Mouse (Mus musculus) ovary, adult 18-20 months (tissue): Measurements from ENCODE around the gene Rftn2.
A peak's percentile ranks its signal among the peaks of the same experiment; 100 is the strongest.

Experiments used
- DNase-seq: peaks from one replicate; pipeline ENCODE4 v3.0.0; 2022; ENCODE audit warnings: low spot score, mixed read lengths

Gene Rftn2

GRCm38 (mm10) chr1:55226011-55226857 lies at the start of gene Rftn2:
Rftn2 (minus strand) TSS chr1:55226782.
- no peak for DNase-seq

- DNase-seq = no peak
Measured at GRCm38 (mm10) chr1:55265447-55265846, 38.9 kb upstream of the Rftn2 start.

- DNase-seq = no peak
Measured at GRCm38 (mm10) chr1:55264385-55264784, 37.8 kb upstream of the Rftn2 start.

DNA sequence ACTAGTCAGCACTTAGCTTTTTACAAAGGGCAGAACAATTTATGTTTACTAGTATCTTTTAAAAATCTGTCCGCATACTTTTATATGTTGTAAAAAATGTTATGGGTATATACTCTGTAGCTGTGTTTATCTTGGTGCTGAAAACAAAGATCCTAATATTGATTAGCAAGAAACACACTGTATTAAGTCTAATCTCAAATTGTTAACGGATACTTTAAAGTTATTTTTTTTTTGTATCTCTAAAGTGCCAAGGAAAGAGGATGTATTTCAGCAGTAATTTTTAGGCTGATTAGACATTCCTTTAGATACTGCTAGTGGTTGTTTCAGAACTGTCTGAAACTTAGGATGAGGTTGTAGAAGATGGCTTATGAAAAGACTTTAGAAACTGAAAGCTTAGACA lies 19.8 kb upstream of the Rftn2 start:
- no peak for DNase-seq

DNA sequence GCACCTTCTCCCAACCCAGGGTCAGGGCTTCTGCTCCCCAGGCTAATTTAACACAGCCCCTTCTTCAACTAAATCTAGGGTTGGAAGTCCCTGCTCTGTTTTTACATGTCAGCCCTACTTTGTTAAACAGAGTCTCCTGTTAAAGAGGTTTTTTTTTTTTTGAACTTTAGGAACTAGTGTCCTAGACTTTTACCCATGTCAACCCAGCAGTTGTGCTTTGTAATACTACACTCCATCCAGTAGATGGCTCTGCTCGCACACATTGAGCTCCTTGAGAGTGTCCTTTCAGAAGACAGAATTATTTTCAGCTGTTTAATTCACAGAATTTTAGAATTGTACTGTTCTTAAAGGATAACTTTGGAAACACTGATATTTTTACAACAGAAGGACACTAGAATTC lies 12.7 kb upstream of the Rftn2 start:
- DNase-seq = no peak

- DNase-seq = no peak
Measured at GRCm38 (mm10) chr1:55238496-55238895, 11.9 kb upstream of the Rftn2 start.

- DNase-seq = no peak
Measured at GRCm38 (mm10) chr1:55237643-55238161, 11.1 kb upstream of the Rftn2 start.

DNA sequence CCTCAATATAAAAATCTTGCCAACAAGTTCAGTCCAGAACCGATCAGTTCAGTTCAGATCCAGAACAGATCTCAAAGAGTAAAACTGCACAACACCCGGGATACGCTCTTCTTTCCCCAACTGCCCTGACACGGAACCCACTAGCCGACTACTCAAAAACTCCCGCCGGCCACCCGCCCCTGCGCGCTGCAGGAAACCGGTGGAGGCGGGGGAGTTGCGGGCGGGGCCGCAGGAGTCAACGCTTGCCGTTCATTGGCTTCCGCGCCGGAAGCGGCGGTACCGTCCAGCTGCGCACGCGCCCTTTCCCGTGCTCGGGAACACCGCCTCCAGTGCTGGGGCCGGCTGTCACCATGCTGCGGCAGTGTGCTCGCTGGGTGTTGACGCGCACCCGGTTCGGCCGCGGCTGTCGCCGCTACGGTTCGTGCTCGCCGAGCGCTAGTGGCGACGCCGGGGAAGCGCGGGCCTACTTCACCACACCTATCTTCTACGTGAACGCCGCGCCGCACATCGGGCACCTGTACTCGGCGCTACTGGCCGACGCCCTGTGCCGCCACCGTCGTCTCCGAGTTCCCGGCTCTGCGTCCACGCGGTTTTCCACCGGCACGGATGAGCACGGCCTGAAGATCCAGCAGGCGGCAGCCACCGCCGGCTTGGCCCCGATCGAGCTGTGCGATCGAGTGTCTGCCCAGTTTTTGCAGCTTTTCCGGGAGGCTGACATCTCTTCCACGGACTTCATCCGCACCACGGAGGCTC lies 10.5 kb upstream of the Rftn2 start, which contains the start of gene Mars2:
Mars2 (plus strand) TSS at position 288 of the 753 bp plus-strand sequence.
- peak; percentile 91 for DNase-seq

GRCm38 (mm10) chr1:55236487-55236886 lies 9.9 kb upstream of the Rftn2 start:
- DNase-seq = no peak

DNA sequence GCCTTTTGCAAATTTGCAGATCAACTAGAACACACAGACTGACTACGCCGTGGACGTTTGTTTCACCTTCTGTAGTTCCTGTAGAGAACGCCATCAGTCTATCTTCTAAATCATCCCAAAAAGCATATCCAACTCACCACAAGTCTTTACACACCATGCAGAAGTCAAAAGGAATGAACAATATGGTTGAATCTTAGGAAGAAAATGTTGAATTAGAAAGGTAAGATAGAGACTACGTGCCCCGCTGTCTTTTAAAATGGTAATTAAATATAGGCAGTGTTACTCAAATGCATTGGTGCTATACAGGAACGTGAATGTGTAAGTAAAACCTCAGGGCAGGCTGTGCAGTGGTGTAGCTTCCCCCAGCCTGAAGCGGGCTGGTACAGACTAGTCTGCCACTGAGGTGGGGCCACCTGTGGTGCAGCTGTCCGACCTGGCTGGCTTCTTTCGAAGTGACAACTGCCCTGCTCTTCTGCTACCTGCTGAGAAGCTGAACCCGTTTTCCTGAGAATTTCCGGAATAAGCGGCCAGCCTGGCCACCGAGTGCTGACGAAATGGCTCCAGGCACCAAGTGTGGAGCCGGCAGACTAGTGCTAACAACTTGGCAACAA lies 8.4 kb upstream of the Rftn2 start:
- no peak for DNase-seq

DNA sequence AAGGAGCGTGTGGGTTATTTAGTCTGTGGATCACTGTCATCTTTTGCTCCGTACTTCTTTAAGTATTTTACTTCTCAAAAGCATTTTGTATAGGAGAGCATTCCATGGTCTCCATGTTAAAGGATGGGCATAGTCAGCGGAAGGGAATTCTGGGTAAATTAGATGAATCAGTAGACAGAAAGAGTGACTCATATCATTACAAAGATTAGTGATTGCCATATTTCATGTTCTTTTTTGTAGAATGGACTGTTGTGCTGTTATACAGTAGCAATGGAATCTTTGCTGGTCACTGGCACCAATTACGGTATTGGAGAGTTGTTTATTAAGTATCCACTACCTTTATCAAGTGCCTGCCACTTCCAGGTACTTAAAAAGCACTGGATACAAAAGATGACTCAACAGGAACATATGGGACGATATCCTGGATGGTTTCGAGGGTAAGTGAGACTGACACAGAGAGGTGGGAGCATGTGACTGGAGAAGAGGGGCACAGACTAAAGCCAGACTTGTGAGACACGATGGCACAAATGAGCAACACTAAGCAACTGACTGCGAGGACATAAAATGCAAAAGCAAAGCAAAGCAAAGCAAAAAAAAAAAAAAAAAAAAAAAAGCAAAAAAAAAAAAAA lies 1.8 kb upstream of the Rftn2 start:
- DNase-seq = no peak

DNA sequence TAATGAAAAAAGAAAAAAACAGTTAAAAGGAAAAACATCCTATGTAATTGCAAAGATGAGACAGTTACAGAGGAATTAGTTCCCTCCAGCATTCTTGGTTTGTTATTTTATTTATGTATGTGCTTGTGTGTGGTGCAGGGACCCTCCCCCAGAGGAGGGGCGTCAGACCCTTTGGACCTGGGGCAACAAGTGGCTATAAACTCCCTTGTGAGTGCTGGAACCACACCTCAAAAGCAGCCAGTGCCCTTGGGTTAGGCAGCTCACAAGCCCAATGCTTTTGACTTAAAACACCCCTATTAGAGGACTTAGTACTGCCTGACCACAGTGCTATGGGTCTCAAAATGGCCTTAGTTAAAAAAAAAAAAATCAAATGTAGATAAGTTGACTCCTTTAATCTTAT lies 794 bp upstream of the Rftn2 start:
- DNase-seq = no peak

DNA sequence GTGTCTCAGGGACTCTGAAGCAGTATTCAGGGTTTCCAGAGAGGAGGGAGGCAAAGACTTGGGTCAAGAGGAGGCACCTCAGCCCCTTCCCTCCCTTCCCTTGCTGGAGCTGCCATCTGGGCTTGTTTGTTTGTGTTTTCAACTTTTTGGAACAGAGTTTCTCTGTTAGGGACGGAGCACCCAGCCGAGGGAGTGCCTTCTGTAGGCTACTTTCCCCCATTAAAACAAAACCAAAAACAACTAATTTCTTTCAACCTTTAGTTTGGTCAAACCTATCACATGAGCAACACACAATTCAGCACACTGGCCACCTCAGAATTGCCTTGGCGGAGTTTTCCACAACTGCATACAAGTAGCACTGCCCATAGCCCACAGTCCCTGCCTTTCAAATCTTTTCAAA lies 1.2 kb downstream of the Rftn2 start:
- DNase-seq = no peak

- DNase-seq = no peak
Measured at GRCm38 (mm10) chr1:55224111-55224510, 2.5 kb downstream of the Rftn2 start.

GRCm38 (mm10) chr1:55223026-55223425 lies 3.6 kb downstream of the Rftn2 start:
- no peak for DNase-seq

DNA sequence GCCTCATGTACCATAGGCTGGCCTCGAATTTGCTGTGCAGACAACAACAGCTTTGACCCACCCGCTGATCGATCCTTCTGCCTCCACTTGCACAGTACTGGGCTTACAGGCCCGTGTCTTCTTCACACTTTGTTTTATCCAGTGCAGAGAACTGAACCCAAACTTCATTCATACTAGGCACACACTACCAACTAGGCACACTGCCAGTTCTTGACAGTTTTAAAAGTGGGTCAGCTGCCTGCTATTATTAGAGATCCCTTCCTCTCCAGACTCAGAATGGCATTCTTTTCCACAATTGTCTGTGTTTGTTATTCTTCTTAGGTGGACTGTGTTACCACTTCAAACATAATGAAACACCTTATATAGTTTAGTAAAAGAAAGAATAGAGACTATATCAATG lies 5.2 kb downstream of the Rftn2 start:
- DNase-seq = no peak

GRCm38 (mm10) chr1:55217191-55217590 lies 9.4 kb downstream of the Rftn2 start:
- DNase-seq = no peak

DNA sequence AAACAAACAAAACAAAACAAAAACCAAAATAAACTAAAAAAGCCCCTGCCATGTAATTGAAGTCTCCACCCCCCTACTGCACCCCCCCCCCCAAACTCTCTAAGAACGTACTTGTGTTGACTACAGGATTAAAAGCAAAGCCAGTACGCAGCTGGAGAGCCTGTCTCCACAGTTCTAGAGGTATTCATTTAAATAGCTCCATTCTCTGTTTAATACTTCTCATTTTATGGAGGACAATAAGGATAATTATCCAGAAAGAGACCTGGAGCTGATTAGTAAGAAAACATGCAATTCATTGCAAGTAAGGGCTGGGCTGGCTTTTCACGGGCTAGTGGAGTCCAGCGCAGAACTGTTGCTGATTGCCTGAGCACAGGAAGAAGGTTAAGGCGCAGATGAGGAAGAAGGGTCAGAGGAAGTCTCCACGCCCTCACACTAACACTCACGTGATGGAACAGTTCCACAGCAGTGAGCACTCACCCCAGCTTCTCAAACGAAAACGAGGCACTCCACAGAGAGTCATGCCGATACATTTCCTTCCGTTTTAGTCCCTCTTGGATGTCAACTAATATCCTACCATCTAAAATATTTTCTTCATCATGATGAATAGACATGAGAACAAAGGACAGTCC lies 11.3 kb downstream of the Rftn2 start:
- DNase-seq = no peak

GRCm38 (mm10) chr1:55213936-55214335 lies 12.6 kb downstream of the Rftn2 start:
- no peak for DNase-seq

GRCm38 (mm10) chr1:55213475-55213874 lies 13.1 kb downstream of the Rftn2 start:
- DNase-seq = no peak

DNA sequence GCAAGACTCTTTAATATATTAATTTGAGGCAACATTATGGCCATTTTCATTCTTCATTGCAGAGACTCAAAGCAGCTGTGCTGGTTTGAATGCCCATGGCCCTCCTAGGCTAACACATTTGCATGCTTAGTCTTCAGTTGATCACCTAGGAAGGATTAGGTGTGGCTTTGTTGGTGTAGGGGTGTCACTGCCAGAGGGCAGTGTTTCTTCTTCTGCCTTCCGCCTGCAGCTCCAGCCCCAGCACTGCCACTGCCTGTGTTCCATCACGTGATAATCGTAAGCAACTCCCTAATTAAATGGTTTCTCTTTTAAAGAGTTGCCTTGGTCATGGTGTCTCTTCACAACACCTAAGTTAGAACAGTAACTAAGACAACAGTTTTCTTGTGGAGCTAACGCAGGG lies 13.8 kb downstream of the Rftn2 start:
- DNase-seq = no peak

GRCm38 (mm10) chr1:55211081-55211480 lies 15.5 kb downstream of the Rftn2 start:
- DNase-seq = peak; percentile 34
